Mouse (Mus musculus) MEL-GATA-1-ER (cell line): ENCODE results near the gene Bcl2a1b.
"Not testable (repeated sequence)": the region's sequence is repeated elsewhere in the genome, so short reads cannot be mapped to it uniquely, and the experiment has no call there.

ENCODE experiments used
- DNase-seq: peaks from one replicate; pipeline ENCODE4 v3.0.0-alpha.2; 2012; ENCODE audit warnings: low read depth; ENCODE audit errors: extremely low read depth

Gene Bcl2a1b

DNA sequence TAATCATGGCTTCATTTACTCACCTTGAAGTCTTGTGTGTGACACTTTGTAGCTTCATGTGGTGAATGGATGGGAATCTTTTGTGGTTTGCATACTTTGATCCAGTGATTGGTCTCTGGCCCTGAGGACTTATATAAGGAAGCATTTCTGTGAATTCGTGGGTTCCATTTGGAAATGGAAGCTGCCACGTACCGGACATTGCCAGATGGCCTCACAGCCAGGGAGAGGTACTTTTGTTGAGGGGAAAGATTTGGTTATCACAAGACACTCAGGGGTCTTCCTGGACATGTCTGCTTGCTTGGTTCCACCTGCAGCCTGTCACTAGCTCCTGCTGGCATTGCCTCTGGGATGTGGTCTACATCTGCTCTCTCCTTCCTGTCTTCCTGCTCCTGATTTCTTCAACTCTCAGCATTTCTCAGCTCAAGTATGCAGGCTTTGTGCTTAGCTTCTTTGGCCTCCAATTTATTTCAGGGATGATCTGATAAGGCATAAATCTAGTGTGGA is 41.6 kb downstream of the Bcl2a1b start:
- not testable (repeated sequence) for DNase-seq

DNA sequence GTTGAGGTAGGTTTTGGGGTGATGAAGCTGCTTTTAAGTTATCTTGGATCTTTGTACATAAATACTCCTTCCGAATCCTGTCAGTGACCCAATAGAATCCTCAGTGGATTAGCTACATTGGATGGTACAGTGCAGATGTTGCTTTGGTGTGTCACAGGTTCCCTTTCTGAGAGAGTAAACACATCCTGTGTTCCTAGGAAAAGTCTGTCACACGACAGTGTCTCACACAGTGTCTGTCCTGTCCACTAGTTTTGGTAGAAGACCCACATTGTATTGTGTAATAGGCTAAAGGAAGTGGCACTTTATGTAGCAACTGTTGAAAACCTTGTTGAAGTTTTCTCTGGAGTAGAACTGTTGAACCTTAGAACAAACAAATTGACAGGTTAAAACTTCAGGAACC is 54.4 kb downstream of the Bcl2a1b start:
- no peak for DNase-seq

DNA sequence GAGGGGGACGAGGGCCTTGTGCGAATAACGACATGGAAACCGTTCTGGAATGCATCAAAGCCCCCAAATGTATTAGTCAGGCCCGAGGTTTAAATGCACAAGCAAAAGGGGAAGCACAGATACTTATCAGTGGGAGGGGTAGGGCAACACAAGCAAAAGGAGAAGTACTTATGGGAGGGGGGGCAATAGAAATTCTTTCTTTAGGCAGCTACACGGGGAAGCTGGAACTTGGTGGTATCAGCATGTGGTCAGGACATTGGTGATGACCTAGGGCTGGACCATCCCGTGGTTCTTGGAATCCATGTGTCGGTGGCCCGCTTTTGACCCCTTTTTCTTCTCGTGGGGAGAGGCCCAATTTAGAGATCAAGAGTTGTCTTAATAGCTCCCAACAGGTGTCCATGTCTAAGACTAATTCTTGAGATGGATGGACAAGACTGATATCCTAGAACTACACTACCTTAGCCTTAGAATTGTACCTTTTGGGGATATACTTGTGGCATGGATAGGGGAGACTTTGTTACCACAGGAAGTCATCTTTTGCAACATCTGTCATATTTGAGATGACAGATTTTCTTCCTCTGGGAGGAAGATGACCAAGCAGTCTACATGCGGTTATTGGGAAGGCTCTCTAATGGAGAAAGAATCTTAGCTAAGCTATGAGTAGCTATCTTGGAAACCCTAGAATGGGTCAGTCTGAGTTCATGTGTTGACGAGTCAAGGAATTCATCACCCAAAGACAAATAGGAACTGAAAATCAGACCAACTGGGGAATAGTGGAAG is 57.7 kb downstream of the Bcl2a1b start:
- peak; percentile 8 for DNase-seq
